Mouse (Mus musculus): ENCODE data around the gene Wnt10a.
"Not testable (repeated sequence)": the region's sequence is repeated elsewhere in the genome, so short reads cannot be mapped to it uniquely, and the experiment has no call there.

Gene Wnt10a

GRCm38 (mm10) chr1:74814931-74815647, 23.8 kb downstream of the Wnt10a start:
- peak; percentile 62 for DNase-seq (ENCODE audit: low read depth, low spot score)

- not testable (repeated sequence) for DNase-seq (ENCODE audit: low read depth, low spot score)
Measured at GRCm38 (mm10) chr1:74815965-74816364, 24.6 kb downstream of the Wnt10a start.

- peak; percentile 97 for DNase-seq (ENCODE audit: low read depth, low spot score)
Measured at GRCm38 (mm10) chr1:74816612-74817199, 25.4 kb downstream of the Wnt10a start.

GRCm38 (mm10) chr1:74817219-74817618, 25.9 kb downstream of the Wnt10a start:
- DNase-seq (ENCODE audit: low read depth, low spot score), result no peak

- peak; percentile 65 for DNase-seq (ENCODE audit: low read depth, low spot score)
Measured at GRCm38 (mm10) chr1:74818509-74818908, 27.2 kb downstream of the Wnt10a start.

- DNase-seq (ENCODE audit: low read depth, low spot score), result not testable (repeated sequence)
Measured at GRCm38 (mm10) chr1:74823598-74823997, 32.3 kb downstream of the Wnt10a start.

GRCm38 (mm10) chr1:74824518-74825302, 33.4 kb downstream of the Wnt10a start:
- DNase-seq (ENCODE audit: low read depth, low spot score), result peak; percentile 100

GRCm38 (mm10) chr1:74830061-74830460, 38.7 kb downstream of the Wnt10a start:
- peak; percentile 20 for DNase-seq (ENCODE audit: low read depth, low spot score)

GRCm38 (mm10) chr1:74833255-74833654, 41.9 kb downstream of the Wnt10a start:
- DNase-seq (ENCODE audit: low read depth, low spot score), result no peak

- DNase-seq (ENCODE audit: low read depth, low spot score), result no peak
Measured at GRCm38 (mm10) chr1:74843090-74843489, 51.8 kb downstream of the Wnt10a start.

- no peak for DNase-seq (ENCODE audit: low read depth, low spot score)
Measured at GRCm38 (mm10) chr1:74846341-74846740, 55.0 kb downstream of the Wnt10a start.

GRCm38 (mm10) chr1:74848946-74849345, 57.6 kb downstream of the Wnt10a start:
- no peak for DNase-seq (ENCODE audit: low read depth, low spot score)

GRCm38 (mm10) chr1:74850251-74850650, 58.9 kb downstream of the Wnt10a start:
- no peak for DNase-seq (ENCODE audit: low read depth, low spot score)

GRCm38 (mm10) chr1:74851001-74851775, 59.9 kb downstream of the Wnt10a start:
- peak; percentile 93 for DNase-seq (ENCODE audit: low read depth, low spot score)

All from ES-CJ7 (cell line).